Mouse (Mus musculus): ENCODE results near the gene Duoxa2.
"Not testable (repeated sequence)": the region's sequence is repeated elsewhere in the genome, so short reads cannot be mapped to it uniquely, and the experiment has no call there.

Gene Duoxa2

GRCm38 (mm10) chr2:122306184-122306583 lies 7.5 kb downstream of the Duoxa2 start:
- no peak for DNase-seq (ENCODE audit: low spot score in 2 of 2)

- no peak for DNase-seq (ENCODE audit: low spot score in 2 of 2)
Observed at GRCm38 (mm10) chr2:122309647-122310046, 10.9 kb downstream of the Duoxa2 start.

GRCm38 (mm10) chr2:122311561-122311960 lies 12.9 kb downstream of the Duoxa2 start:
- DNase-seq (ENCODE audit: low spot score in 2 of 2): no peak

GRCm38 (mm10) chr2:122312722-122313417 lies 14.2 kb downstream of the Duoxa2 start:
- peak in 1 of 2 experiments; percentile 46 for DNase-seq (ENCODE audit: low spot score in 2 of 2)

GRCm38 (mm10) chr2:122313536-122313935 lies 14.8 kb downstream of the Duoxa2 start, which contains the start of gene Duoxa1:
TSS of gene Duoxa1 (minus strand) at chr2:122313730.
- no peak for DNase-seq (ENCODE audit: low spot score in 2 of 2)

- DNase-seq (ENCODE audit: low spot score in 2 of 2): no peak
Observed at GRCm38 (mm10) chr2:122315372-122315771, 16.7 kb downstream of the Duoxa2 start, which contains the start of gene Duox1. TSS of gene Duox1 (plus strand) at chr2:122315672.

GRCm38 (mm10) chr2:122317384-122317783 lies 18.7 kb downstream of the Duoxa2 start:
- DNase-seq (ENCODE audit: low spot score in 2 of 2): no peak

- DNase-seq (ENCODE audit: low spot score in 2 of 2): no peak
Observed at GRCm38 (mm10) chr2:122323960-122324359, 25.3 kb downstream of the Duoxa2 start.

- no peak for DNase-seq (ENCODE audit: low spot score in 2 of 2)
Observed at GRCm38 (mm10) chr2:122324586-122324985, 25.9 kb downstream of the Duoxa2 start.

- DNase-seq (ENCODE audit: low spot score in 2 of 2): no peak
Observed at GRCm38 (mm10) chr2:122325361-122325760, 26.7 kb downstream of the Duoxa2 start.

GRCm38 (mm10) chr2:122327986-122328385 lies 29.3 kb downstream of the Duoxa2 start:
- no peak for DNase-seq (ENCODE audit: low spot score in 2 of 2)

- not testable (repeated sequence) for DNase-seq (ENCODE audit: low spot score in 2 of 2)
Observed at GRCm38 (mm10) chr2:122330317-122330716, 31.6 kb downstream of the Duoxa2 start.

- DNase-seq (ENCODE audit: low spot score in 2 of 2): no peak
Observed at GRCm38 (mm10) chr2:122332222-122332621, 33.5 kb downstream of the Duoxa2 start.

- DNase-seq (ENCODE audit: low spot score in 2 of 2): no peak
Observed at GRCm38 (mm10) chr2:122334170-122334569, 35.5 kb downstream of the Duoxa2 start.

GRCm38 (mm10) chr2:122337291-122337690 lies 38.6 kb downstream of the Duoxa2 start:
- DNase-seq (ENCODE audit: low spot score in 2 of 2): no peak

GRCm38 (mm10) chr2:122345106-122345893 lies 46.6 kb downstream of the Duoxa2 start:
- DNase-seq (ENCODE audit: low spot score in 2 of 2): no peak

- DNase-seq (ENCODE audit: low spot score in 2 of 2): not testable (repeated sequence)
Observed at GRCm38 (mm10) chr2:122346164-122346563, 47.5 kb downstream of the Duoxa2 start.

- no peak for DNase-seq (ENCODE audit: low spot score in 2 of 2)
Observed at GRCm38 (mm10) chr2:122347257-122347656, 48.6 kb downstream of the Duoxa2 start.

GRCm38 (mm10) chr2:122348531-122349131 lies 49.9 kb downstream of the Duoxa2 start:
- peak; percentile 82 to 87 for DNase-seq (ENCODE audit: low spot score in 2 of 2)

GRCm38 (mm10) chr2:122349136-122349785 lies 50.6 kb downstream of the Duoxa2 start:
- peak in 1 of 2 experiments; percentile 43 for DNase-seq (ENCODE audit: low spot score in 2 of 2)

GRCm38 (mm10) chr2:122351156-122351930 lies 52.6 kb downstream of the Duoxa2 start:
- DNase-seq (ENCODE audit: low spot score in 2 of 2): peak in 1 of 2 experiments; percentile 84
